ENCODE assay signal across 8 mouse cellular contexts in genomic region chr15:89178260-89178860, GRCm38 (mm10). TPM values are rescaled to one million over a fixed set of nuclear protein-coding genes. Genes with fewer than 3 reads are reported as not detected.
DNase-seq lines count a peak whose midpoint lies in the region; ATAC-seq and TF ChIP-seq lines count a peak whose summit lies in the region.

No protein-coding gene starts in this region.

- H3K4me2 ChIP-seq in kidney, postnatal 0 days (ENCODE audit: low read length): peak overlapping the region; percentile 73
- peak overlapping the region; percentile 96 for H3K4me2 ChIP-seq in midbrain, embryonic 12.5 days (replicated peaks)

- peak overlapping the region; percentile 65 for H3K4me3 ChIP-seq in kidney, postnatal 0 days (replicated peaks; ENCODE audit: low read depth, low read length)
- peak overlapping the region; percentile 83 for H3K4me3 ChIP-seq in midbrain, embryonic 12.5 days

- no peak for TF ChIP-seq CTCF in kidney, postnatal 0 days (IDR thresholded peaks at IDR 0.05; ENCODE audit: low read depth)

- H3K9me3 ChIP-seq in kidney, postnatal 0 days (replicated peaks; ENCODE audit: low read length): no peaks in the 10 kb centered on the region
- no peaks in the 10 kb centered on the region for H3K9me3 ChIP-seq in midbrain, embryonic 12.5 days

- peak overlapping the region; percentile 93 for H3K27ac ChIP-seq in kidney, postnatal 0 days
- peak overlapping the region; percentile 95 for H3K27ac ChIP-seq in midbrain, embryonic 12.5 days (replicated peaks)

- intact Hi-C loops in heart, postnatal 10 days (cut with DNase I): no loop called here

- H3K4me1 ChIP-seq in kidney, postnatal 0 days (replicated peaks; ENCODE audit: insufficient read depth, low read length): peaks cover 62% of the 10 kb centered on the region
- H3K4me1 ChIP-seq in midbrain, embryonic 12.5 days: peaks cover 87% of the 10 kb centered on the region

- peak overlapping the region; percentile 73 for H3K9ac ChIP-seq in kidney, postnatal 0 days (ENCODE audit: low read depth, low read length)
- peak overlapping the region; percentile 93; the same call in 1 of the 2 replicates for H3K9ac ChIP-seq in midbrain, embryonic 12.5 days (replicated peaks)

- no peaks in the 10 kb centered on the region for H3K36me3 ChIP-seq in kidney, postnatal 0 days (ENCODE audit: insufficient read depth, low read length)
- H3K36me3 ChIP-seq in midbrain, embryonic 12.5 days: no peaks in the 10 kb centered on the region

- WGBS in kidney, postnatal 0 days: 58% methylated on average over 7 of the region's 7 CpGs
- 64% methylated on average over 7 of the region's 7 CpGs for WGBS in midbrain, embryonic 12.5 days

- ATAC-seq in kidney, postnatal 0 days (replicated peaks; ENCODE audit: low FRiP score, low read depth): no peak
- ATAC-seq in midbrain, embryonic 12.5 days (ENCODE audit: low FRiP score, low read depth): no peak
- no peak for ATAC-seq in erythroid progenitor cell, adult 5-6 weeks (replicated peaks; ENCODE audit: low FRiP score, poor library complexity, severe bottlenecking)

- no peak for DNase-seq in kidney, postnatal 0 days (ENCODE audit: low spot score)
- DNase-seq in kidney, postnatal 14 days: no peak
- peak; percentile 95 for DNase-seq in cerebellum, adult 9-11 months
- DNase-seq in heart, postnatal 10 days: peak; percentile 51 to 55
- no peak for DNase-seq in ovary, postnatal 14 days (ENCODE audit: low spot score)
- DNase-seq in adrenal gland, adult 2 months: no peak

- no peaks in the 10 kb centered on the region for H3K27me3 ChIP-seq in kidney, postnatal 0 days (ENCODE audit: insufficient read depth, low read length)
- 0 out of 2 replicates have a peak, but pooled peaks cover 8% of the 10 kb centered on the region for H3K27me3 ChIP-seq in midbrain, embryonic 12.5 days

RNA-seq across cellular contexts. Expression of gene Plxnb2, which starts 2.2 kb away (rescaled TPM):
- 126 and 130 TPM in 2 replicates for polyA plus RNA-seq in kidney, postnatal 0 days (2015; fragmentation: Nextera tagmentation; extraction: Ambion mirVana)
- total RNA-seq in heart, postnatal 10 days (2021): 100 to 1,000 TPM; 115 to 145 TPM
- polyA plus RNA-seq in midbrain, embryonic 12.5 days (2016; fragmentation: Nextera tagmentation; extraction: Ambion mirVana): 164 and 170 TPM in 2 replicates
- total RNA-seq in erythroid progenitor cell, adult 5-6 weeks (2015; ENCODE audit: low replicate concordance): 7.2 and 9.2 TPM in 2 replicates
- total RNA-seq in erythroid progenitor cell, adult 5-6 weeks (2017; ENCODE audit: low replicate concordance): 1.9 and 8.2 TPM in 2 replicates
- 100 to 1,000 TPM in 1 of 2 experiments, 10 to 100 TPM in 1; 94.8 to 118 TPM for total RNA-seq in adrenal gland, adult 2 months (2021)
- polyA plus RNA-seq in adrenal gland, adult 2 months (2012; rRNA removed): 168 and 182 TPM in 2 replicates

RNA-seq across cellular contexts. Expression of gene Dennd6b, which starts 17.9 kb away (rescaled TPM):
- polyA plus RNA-seq in kidney, postnatal 0 days (2015; fragmentation: Nextera tagmentation; extraction: Ambion mirVana): 10.4 and 11.7 TPM in 2 replicates
- total RNA-seq in heart, postnatal 10 days (2021): 1 to 10 TPM; 8.6 TPM
- polyA plus RNA-seq in midbrain, embryonic 12.5 days (2016; fragmentation: Nextera tagmentation; extraction: Ambion mirVana): 53.3 and 58.6 TPM in 2 replicates
- 1.7 TPM in 1 of 2 replicates, not detected in the other for total RNA-seq in erythroid progenitor cell, adult 5-6 weeks (2015; ENCODE audit: low replicate concordance)
- total RNA-seq in erythroid progenitor cell, adult 5-6 weeks (2017; ENCODE audit: low replicate concordance): 0.76 and 1.5 TPM in 2 replicates
- 1 to 10 TPM; 5.2 to 5.7 TPM for total RNA-seq in adrenal gland, adult 2 months (2021)
- 24.0 and 24.9 TPM in 2 replicates for polyA plus RNA-seq in adrenal gland, adult 2 months (2012; rRNA removed)

RNA-seq across cellular contexts. Expression of gene Mapk11, which starts 28.9 kb away (rescaled TPM):
- 7.5 and 9.3 TPM in 2 replicates for polyA plus RNA-seq in kidney, postnatal 0 days (2015; fragmentation: Nextera tagmentation; extraction: Ambion mirVana)
- 1 to 10 TPM; 4.1 to 4.8 TPM for total RNA-seq in heart, postnatal 10 days (2021)
- polyA plus RNA-seq in midbrain, embryonic 12.5 days (2016; fragmentation: Nextera tagmentation; extraction: Ambion mirVana): 45.7 and 50.2 TPM in 2 replicates
- total RNA-seq in erythroid progenitor cell, adult 5-6 weeks (2015; ENCODE audit: low replicate concordance): 0.72 and 2.1 TPM in 2 replicates
- total RNA-seq in erythroid progenitor cell, adult 5-6 weeks (2017; ENCODE audit: low replicate concordance): 0.51 TPM in 1 of 2 replicates, not detected in the other
- total RNA-seq in adrenal gland, adult 2 months (2021): 1 to 10 TPM; 2.5 to 3.6 TPM
- polyA plus RNA-seq in adrenal gland, adult 2 months (2012; rRNA removed): 4.1 and 4.4 TPM in 2 replicates

RNA-seq across cellular contexts. Expression of gene Ppp6r2, which starts 33.0 kb away (rescaled TPM):
- polyA plus RNA-seq in kidney, postnatal 0 days (2015; fragmentation: Nextera tagmentation; extraction: Ambion mirVana): 25.9 and 26.8 TPM in 2 replicates
- 10 to 100 TPM; 59.5 to 60.6 TPM for total RNA-seq in heart, postnatal 10 days (2021)
- 63.7 and 68.5 TPM in 2 replicates for polyA plus RNA-seq in midbrain, embryonic 12.5 days (2016; fragmentation: Nextera tagmentation; extraction: Ambion mirVana)
- total RNA-seq in erythroid progenitor cell, adult 5-6 weeks (2015; ENCODE audit: low replicate concordance): 59.1 and 61.6 TPM in 2 replicates
- 55.4 and 79.1 TPM in 2 replicates for total RNA-seq in erythroid progenitor cell, adult 5-6 weeks (2017; ENCODE audit: low replicate concordance)
- 10 to 100 TPM; 38.6 to 54.4 TPM for total RNA-seq in adrenal gland, adult 2 months (2021)
- 565 and 749 TPM in 2 replicates for polyA plus RNA-seq in adrenal gland, adult 2 months (2012; rRNA removed)

RNA-seq across cellular contexts. Expression of gene Mapk12, which starts 37.9 kb away (rescaled TPM):
- 12.3 and 13.5 TPM in 2 replicates for polyA plus RNA-seq in kidney, postnatal 0 days (2015; fragmentation: Nextera tagmentation; extraction: Ambion mirVana)
- total RNA-seq in heart, postnatal 10 days (2021): 10 to 100 TPM; 23.8 to 24.8 TPM
- polyA plus RNA-seq in midbrain, embryonic 12.5 days (2016; fragmentation: Nextera tagmentation; extraction: Ambion mirVana): 14.5 and 20.1 TPM in 2 replicates
- total RNA-seq in erythroid progenitor cell, adult 5-6 weeks (2015; ENCODE audit: low replicate concordance): not detected in 2 replicates
- total RNA-seq in erythroid progenitor cell, adult 5-6 weeks (2017; ENCODE audit: low replicate concordance): 0.51 TPM in 1 of 2 replicates, not detected in the other
- 10 to 100 TPM in 1 of 2 experiments, 1 to 10 TPM in 1; 6.7 to 10.2 TPM for total RNA-seq in adrenal gland, adult 2 months (2021)
- 5.9 and 9.1 TPM in 2 replicates for polyA plus RNA-seq in adrenal gland, adult 2 months (2012; rRNA removed)

Comparison
In these comparisons a context has a peak if more than half of its experiments do, and no peak if none do; other contexts are left out.
1. DNase-seq: peak in cerebellum, adult 9-11 months (single experiment) and heart, postnatal 10 days (2 of 2); none in kidney, postnatal 0 days (single experiment), kidney, postnatal 14 days (single experiment), ovary, postnatal 14 days (single experiment) and adrenal gland, adult 2 months (single experiment).
2. RNA of gene Plxnb2, which starts 2.2 kb away (total RNA-seq): 115 to 145 TPM in heart, postnatal 10 days and 94.8 to 118 TPM in adrenal gland, adult 2 months; 1.9 to 9.2 TPM in erythroid progenitor cell, adult 5-6 weeks; every median in the first group is over 4 times any median in the second.